Mouse (Mus musculus): ENCODE data around the gene Glb1. TPM values are rescaled to one million over a fixed set of nuclear protein-coding genes. Genes with fewer than 3 reads are reported as not detected.

Gene Glb1
- polyA plus RNA-seq, 1 experiment from 2014 or later, result 51.7 TPM

DNA sequence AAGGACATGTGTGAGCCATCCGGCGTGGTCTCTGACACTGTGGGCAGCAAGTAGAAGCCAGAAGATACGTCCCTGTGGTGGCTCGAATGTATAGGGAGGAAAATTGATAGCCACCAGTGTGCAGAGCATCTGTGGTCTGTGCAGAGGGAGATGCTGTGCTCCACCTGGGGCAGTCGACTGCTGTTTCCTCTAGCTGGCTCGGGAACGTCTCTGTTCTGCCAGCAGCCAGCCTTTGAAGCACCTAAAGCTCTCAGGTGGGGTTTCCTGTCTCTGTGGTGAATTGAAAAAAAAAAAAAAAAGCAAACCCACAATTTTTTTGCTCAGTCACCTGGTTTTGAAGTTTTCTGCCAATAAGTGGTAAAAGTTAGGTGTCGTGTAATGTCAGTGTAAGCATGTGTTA lies 42.5 kb downstream of the Glb1 start:
- WGBS, result 85% methylated on average over 8 of the region's 8 CpGs
- Histone ChIP-seq H3K9ac (ENCODE audit: low read length) (no peak overlapping the region), H3K36me3 (ENCODE audit: control insufficient read depth, insufficient read depth, low read length) (peaks cover 2% of the 10 kb centered on the region; the same call in 1 of the 2 replicates), H3K4me2 (ENCODE audit: low read depth, low read length) (no peak overlapping the region), H3K4me3 (ENCODE audit: low read length) (no peak overlapping the region), H3K27ac (ENCODE audit: low read length) (no peak overlapping the region), H3K9me3 (ENCODE audit: control insufficient read depth, low read length) (no peaks in the 10 kb centered on the region), H3K4me1 (replicated peaks; ENCODE audit: control insufficient read depth, insufficient read depth, low read length) (no peaks in the 10 kb centered on the region), H3K27me3 (ENCODE audit: control insufficient read depth, insufficient read depth, low read depth, low read length) (no peaks in the 10 kb centered on the region)
- ATAC-seq (ENCODE audit: low read depth), result no peak

DNA sequence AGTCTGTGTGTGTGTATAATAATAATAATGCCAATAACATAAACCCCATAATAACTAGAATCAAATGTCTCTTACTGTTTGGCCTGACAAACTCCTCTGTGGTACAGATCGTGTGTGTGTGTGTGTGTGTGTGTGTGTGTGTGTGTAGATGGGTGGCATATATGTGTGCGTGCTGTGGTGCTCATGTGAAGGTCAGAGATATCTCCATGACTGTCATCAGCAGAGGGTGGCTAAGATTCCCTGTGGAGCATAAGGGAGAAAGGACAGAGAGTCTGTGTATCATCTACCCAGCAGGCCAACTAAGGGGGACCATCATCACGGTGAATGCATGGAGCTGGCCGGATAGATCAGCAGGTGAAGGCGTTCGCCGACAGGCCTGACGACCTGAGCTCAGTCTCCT lies 46.0 kb downstream of the Glb1 start:
- Histone ChIP-seq H3K4me2 (ENCODE audit: low read depth, low read length) (no peak overlapping the region), H3K9me3 (ENCODE audit: control insufficient read depth, low read length) (no peaks in the 10 kb centered on the region), H3K4me1 (replicated peaks; ENCODE audit: control insufficient read depth, insufficient read depth, low read length) (no peaks in the 10 kb centered on the region), H3K9ac (ENCODE audit: low read length) (no peak overlapping the region), H3K4me3 (ENCODE audit: low read length) (no peak overlapping the region), H3K27ac (ENCODE audit: low read length) (no peak overlapping the region), H3K36me3 (ENCODE audit: control insufficient read depth, insufficient read depth, low read length) (peaks cover 2% of the 10 kb centered on the region; the same call in 1 of the 2 replicates), H3K27me3 (ENCODE audit: control insufficient read depth, insufficient read depth, low read depth, low read length) (no peaks in the 10 kb centered on the region)
- ATAC-seq (ENCODE audit: low read depth), result no peak
- 93% methylated on average over 8 of the region's 8 CpGs for WGBS

DNA sequence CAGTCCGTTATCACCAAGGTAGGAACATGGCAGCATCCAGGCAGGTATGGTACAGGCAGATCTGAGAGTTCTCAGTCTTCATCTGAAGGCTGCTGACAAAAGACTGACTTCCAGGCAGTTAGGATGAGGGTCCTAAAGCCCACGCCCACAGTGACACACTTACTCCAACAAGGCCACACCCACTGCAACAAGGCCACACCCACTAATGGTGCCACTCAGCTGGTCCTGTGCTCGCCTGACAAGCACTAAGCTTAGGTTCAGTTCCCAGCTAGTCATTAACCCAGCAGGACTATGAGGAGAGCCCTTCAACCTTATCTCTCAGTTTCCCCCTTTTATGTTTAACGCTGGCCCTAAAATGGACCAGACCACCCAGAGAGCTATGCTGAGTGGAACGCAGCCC lies 47.8 kb downstream of the Glb1 start:
- H3K27me3 ChIP-seq (ENCODE audit: control insufficient read depth, insufficient read depth, low read depth, low read length), result no peaks in the 10 kb centered on the region
- no peak overlapping the region for H3K9ac ChIP-seq (ENCODE audit: low read length)
- no peak overlapping the region for H3K27ac ChIP-seq (ENCODE audit: low read length)
- no peak for ATAC-seq (ENCODE audit: low read depth)
- H3K9me3 ChIP-seq (ENCODE audit: control insufficient read depth, low read length), result no peaks in the 10 kb centered on the region
- 56% methylated on average over 5 of the region's 5 CpGs for WGBS
- H3K4me2 ChIP-seq (ENCODE audit: low read depth, low read length), result no peak overlapping the region
- no peaks in the 10 kb centered on the region for H3K4me1 ChIP-seq (replicated peaks; ENCODE audit: control insufficient read depth, insufficient read depth, low read length)
- no peaks in the 10 kb centered on the region for H3K36me3 ChIP-seq (ENCODE audit: control insufficient read depth, insufficient read depth, low read length)
- H3K4me3 ChIP-seq (ENCODE audit: low read length), result no peak overlapping the region

DNA sequence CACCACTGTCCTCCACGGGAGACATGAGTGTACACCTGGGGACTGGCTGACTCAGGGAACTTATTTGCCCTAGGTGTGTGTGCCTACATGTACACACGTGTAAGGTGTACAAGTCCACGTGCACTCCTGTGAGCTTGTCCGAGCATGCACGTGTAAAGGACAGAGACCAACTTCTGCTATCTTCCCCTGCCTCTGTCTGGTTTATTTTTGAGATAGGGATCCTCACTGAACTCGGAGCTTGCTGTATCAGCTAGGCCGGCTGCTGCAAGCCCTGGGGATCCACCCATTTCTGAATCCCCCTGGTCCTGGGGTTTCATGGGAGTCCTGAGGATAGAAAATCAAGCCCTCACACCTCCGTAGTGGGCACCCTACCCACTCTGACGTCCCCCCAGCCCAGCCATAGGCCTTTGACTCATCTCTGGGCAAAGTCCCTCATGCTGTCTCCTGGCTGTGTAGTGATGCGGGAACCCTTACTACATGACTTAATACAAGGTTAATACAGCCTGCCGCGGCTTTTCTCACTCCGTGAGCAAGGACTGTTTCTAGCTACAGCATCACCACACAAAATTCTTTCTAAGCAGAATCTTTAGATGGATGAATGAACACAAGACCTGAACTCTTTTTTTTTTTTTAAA lies 48.4 kb downstream of the Glb1 start:
- ATAC-seq (ENCODE audit: low read depth), result no peak
- no peak overlapping the region for H3K4me2 ChIP-seq (ENCODE audit: low read depth, low read length)
- no peak overlapping the region for H3K9ac ChIP-seq (ENCODE audit: low read length)
- H3K4me3 ChIP-seq (ENCODE audit: low read length), result no peak overlapping the region
- H3K27ac ChIP-seq (ENCODE audit: low read length), result no peak overlapping the region
- H3K27me3 ChIP-seq (ENCODE audit: control insufficient read depth, insufficient read depth, low read depth, low read length), result no peaks in the 10 kb centered on the region
- no peaks in the 10 kb centered on the region for H3K9me3 ChIP-seq (ENCODE audit: control insufficient read depth, low read length)
- H3K36me3 ChIP-seq (ENCODE audit: control insufficient read depth, insufficient read depth, low read length), result no peaks in the 10 kb centered on the region
- 79% methylated on average over 13 of the region's 13 CpGs for WGBS
- H3K4me1 ChIP-seq (replicated peaks; ENCODE audit: control insufficient read depth, insufficient read depth, low read length), result no peaks in the 10 kb centered on the region

DNA sequence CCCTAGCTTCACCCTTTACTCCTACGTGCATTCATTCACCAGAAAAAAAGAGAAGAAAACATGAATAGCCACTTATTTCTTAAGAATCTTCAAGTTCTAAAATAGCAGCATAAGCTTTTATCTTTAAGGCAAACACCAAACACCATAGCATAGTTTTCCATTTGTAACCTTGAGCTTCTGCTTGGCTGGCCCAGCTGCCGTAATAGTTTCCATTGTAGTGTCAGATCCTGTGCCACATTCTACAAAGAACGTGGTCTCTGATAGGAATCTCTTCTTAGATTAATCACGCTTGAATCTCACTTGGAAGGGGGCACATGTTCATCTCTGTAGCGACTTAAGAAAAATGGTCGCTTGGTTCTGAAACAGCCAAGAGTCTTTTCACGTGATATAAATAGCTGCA lies 50.7 kb downstream of the Glb1 start:
- Histone ChIP-seq H3K4me1 (replicated peaks; ENCODE audit: control insufficient read depth, insufficient read depth, low read length) (no peaks in the 10 kb centered on the region), H3K27ac (ENCODE audit: low read length) (no peak overlapping the region), H3K36me3 (ENCODE audit: control insufficient read depth, insufficient read depth, low read length) (no peaks in the 10 kb centered on the region), H3K27me3 (ENCODE audit: control insufficient read depth, insufficient read depth, low read depth, low read length) (no peaks in the 10 kb centered on the region), H3K9ac (ENCODE audit: low read length) (no peak overlapping the region), H3K4me3 (ENCODE audit: low read length) (no peak overlapping the region), H3K9me3 (ENCODE audit: control insufficient read depth, low read length) (no peaks in the 10 kb centered on the region), H3K4me2 (ENCODE audit: low read depth, low read length) (no peak overlapping the region)
- WGBS, result 75% methylated on average over 7 of the region's 7 CpGs
- ATAC-seq (ENCODE audit: low read depth), result no peak

DNA sequence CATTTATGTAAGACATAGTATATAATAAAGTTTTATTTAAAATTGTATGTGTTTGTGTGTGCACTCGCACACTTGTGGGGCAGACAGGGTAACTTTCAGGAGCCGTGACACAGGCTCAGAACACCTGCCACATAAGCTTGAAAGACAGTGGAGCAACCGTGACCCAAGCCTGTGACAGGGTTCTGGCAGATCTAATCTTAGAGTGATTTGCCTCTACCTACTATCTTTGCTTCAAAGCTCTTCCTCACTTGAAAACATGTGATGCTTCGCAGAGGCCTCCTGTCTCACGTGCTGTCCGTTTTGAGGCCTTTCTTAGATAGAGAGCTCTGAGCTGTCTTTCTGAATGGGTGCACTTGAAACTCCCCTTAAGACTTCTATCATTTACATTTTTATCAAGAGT lies 51.5 kb downstream of the Glb1 start:
- no peak for ATAC-seq (ENCODE audit: low read depth)
- no peak overlapping the region for H3K27ac ChIP-seq (ENCODE audit: low read length)
- 80% methylated on average over 6 of the region's 6 CpGs for WGBS
- no peak overlapping the region for H3K4me3 ChIP-seq (ENCODE audit: low read length)
- no peaks in the 10 kb centered on the region for H3K27me3 ChIP-seq (ENCODE audit: control insufficient read depth, insufficient read depth, low read depth, low read length)
- no peaks in the 10 kb centered on the region for H3K4me1 ChIP-seq (replicated peaks; ENCODE audit: control insufficient read depth, insufficient read depth, low read length)
- H3K9me3 ChIP-seq (ENCODE audit: control insufficient read depth, low read length), result no peaks in the 10 kb centered on the region
- H3K36me3 ChIP-seq (ENCODE audit: control insufficient read depth, insufficient read depth, low read length), result peaks cover 1% of the 10 kb centered on the region; the same call in 1 of the 2 replicates
- H3K9ac ChIP-seq (ENCODE audit: low read length), result no peak overlapping the region
- no peak overlapping the region for H3K4me2 ChIP-seq (ENCODE audit: low read depth, low read length)

DNA sequence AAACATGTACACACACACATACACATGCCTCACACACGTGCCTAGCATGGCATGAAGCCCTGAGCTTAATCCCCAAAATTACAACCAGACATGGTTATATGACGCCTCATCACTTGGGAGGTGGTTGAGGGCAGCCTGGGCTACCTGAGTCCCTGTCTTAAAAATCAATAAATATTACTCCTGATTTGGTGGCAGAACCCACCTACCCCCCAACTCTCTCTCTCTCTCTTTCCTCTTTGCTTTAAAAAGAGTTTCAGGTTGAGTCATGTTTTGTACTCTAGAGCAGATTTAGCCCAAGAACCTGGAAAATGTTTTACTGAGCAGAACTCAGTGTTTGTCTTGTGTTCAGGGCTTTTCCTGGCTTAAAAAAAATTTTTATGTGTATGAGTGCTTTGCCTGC lies 54.5 kb downstream of the Glb1 start:
- Histone ChIP-seq H3K9me3 (ENCODE audit: control insufficient read depth, low read length) (no peaks in the 10 kb centered on the region), H3K4me3 (ENCODE audit: low read length) (no peak overlapping the region), H3K4me2 (ENCODE audit: low read depth, low read length) (no peak overlapping the region), H3K27ac (ENCODE audit: low read length) (no peak overlapping the region), H3K27me3 (ENCODE audit: control insufficient read depth, insufficient read depth, low read depth, low read length) (no peaks in the 10 kb centered on the region), H3K36me3 (ENCODE audit: control insufficient read depth, insufficient read depth, low read length) (peaks cover 5% of the 10 kb centered on the region; the same call in 1 of the 2 replicates), H3K9ac (ENCODE audit: low read length) (no peak overlapping the region), H3K4me1 (replicated peaks; ENCODE audit: control insufficient read depth, insufficient read depth, low read length) (no peaks in the 10 kb centered on the region)
- ATAC-seq (ENCODE audit: low read depth), result no peak
- WGBS, result 88% methylated on average over 2 of the region's 2 CpGs

DNA sequence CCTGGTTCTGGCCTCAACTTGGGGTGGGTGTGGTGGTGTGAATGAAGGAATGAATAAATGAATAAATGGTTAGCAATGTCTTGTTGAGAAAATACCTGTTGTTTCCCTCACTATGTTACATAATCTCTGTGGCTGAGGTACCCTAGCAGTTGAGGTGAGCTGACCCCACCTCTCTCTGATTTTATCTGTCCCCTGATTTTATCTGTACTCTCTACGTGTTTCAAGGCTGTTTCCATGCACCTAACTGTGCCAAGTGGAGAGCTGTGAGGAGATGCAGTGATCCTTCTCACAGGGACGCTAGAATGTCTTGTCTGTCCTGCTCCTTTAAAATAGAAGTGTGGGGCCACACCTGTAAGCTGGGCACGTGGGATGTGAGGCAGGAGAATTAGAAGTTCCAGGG lies 57.6 kb downstream of the Glb1 start:
- no peaks in the 10 kb centered on the region for H3K27me3 ChIP-seq (ENCODE audit: control insufficient read depth, insufficient read depth, low read depth, low read length)
- H3K9ac ChIP-seq (ENCODE audit: low read length), result no peak overlapping the region
- H3K9me3 ChIP-seq (ENCODE audit: control insufficient read depth, low read length), result no peaks in the 10 kb centered on the region
- H3K4me1 ChIP-seq (replicated peaks; ENCODE audit: control insufficient read depth, insufficient read depth, low read length), result no peaks in the 10 kb centered on the region
- ATAC-seq (ENCODE audit: low read depth), result no peak
- H3K4me2 ChIP-seq (ENCODE audit: low read depth, low read length), result no peak overlapping the region
- WGBS, result 71% methylated on average over 3 of the region's 3 CpGs
- H3K36me3 ChIP-seq (ENCODE audit: control insufficient read depth, insufficient read depth, low read length), result peaks cover 5% of the 10 kb centered on the region; the same call in 1 of the 2 replicates
- no peak overlapping the region for H3K27ac ChIP-seq (ENCODE audit: low read length)
- H3K4me3 ChIP-seq (ENCODE audit: low read length), result no peak overlapping the region

DNA sequence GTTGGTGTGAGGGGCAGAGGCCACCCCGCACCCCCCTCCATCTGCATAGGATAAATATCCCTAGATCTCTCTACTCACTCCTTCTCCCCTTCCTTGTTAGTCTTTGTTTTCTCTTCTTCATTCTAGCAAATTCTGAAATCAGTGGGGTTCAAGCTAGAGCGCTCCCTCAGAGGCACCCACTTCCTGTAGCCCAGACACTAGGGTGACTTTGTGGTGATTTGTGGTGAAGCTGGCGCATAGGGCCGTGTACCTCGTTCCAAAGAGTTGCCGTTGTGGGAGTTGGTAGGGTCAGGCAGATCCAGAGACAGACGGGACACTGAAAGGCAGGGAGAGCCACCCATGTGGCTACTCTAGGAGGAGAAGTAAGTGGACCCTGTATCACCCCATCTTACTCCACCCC lies 61.7 kb downstream of the Glb1 start:
- Histone ChIP-seq H3K9me3 (ENCODE audit: control insufficient read depth, low read length) (no peaks in the 10 kb centered on the region), H3K4me2 (ENCODE audit: low read depth, low read length) (no peak overlapping the region), H3K36me3 (ENCODE audit: control insufficient read depth, insufficient read depth, low read length) (peaks cover 7% of the 10 kb centered on the region), H3K9ac (ENCODE audit: low read length) (no peak overlapping the region), H3K27me3 (ENCODE audit: control insufficient read depth, insufficient read depth, low read depth, low read length) (no peaks in the 10 kb centered on the region), H3K27ac (ENCODE audit: low read length) (no peak overlapping the region), H3K4me1 (replicated peaks; ENCODE audit: control insufficient read depth, insufficient read depth, low read length) (no peaks in the 10 kb centered on the region), H3K4me3 (ENCODE audit: low read length) (no peak overlapping the region)
- ATAC-seq (ENCODE audit: low read depth), result no peak
- 88% methylated on average over 7 of the region's 7 CpGs for WGBS

DNA sequence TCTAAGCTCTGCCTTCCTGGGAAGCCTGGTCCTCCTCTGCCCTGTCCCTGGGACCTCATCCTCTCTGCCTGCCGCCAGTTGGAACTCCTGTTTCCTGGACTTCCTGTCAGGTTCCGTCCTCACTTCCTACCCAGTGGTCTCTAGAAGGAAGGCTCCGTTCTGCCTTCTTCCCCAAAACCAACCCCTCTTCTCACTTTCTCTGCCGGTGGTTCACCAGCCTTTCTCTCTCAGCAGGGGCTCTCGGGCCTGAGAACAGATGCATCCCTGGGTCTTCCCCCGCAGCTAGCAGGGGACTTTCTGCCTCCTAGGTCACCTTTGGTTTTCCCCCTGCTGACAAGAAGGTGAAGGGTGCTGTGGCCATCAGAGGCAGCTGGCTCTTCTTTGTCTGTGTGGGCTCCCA lies 64.6 kb downstream of the Glb1 start:
- Histone ChIP-seq H3K36me3 (ENCODE audit: control insufficient read depth, insufficient read depth, low read length) (peaks cover 9% of the 10 kb centered on the region), H3K4me2 (ENCODE audit: low read depth, low read length) (no peak overlapping the region), H3K27me3 (ENCODE audit: control insufficient read depth, insufficient read depth, low read depth, low read length) (no peaks in the 10 kb centered on the region), H3K9me3 (ENCODE audit: control insufficient read depth, low read length) (no peaks in the 10 kb centered on the region), H3K9ac (ENCODE audit: low read length) (no peak overlapping the region), H3K4me3 (ENCODE audit: low read length) (no peak overlapping the region), H3K27ac (ENCODE audit: low read length) (no peak overlapping the region), H3K4me1 (replicated peaks; ENCODE audit: control insufficient read depth, insufficient read depth, low read length) (no peaks in the 10 kb centered on the region)
- no peak for ATAC-seq (ENCODE audit: low read depth)
- 65% methylated on average over 6 of the region's 6 CpGs for WGBS
